Mouse (Mus musculus): ENCODE measurements around the gene Gnat3.

DNA sequence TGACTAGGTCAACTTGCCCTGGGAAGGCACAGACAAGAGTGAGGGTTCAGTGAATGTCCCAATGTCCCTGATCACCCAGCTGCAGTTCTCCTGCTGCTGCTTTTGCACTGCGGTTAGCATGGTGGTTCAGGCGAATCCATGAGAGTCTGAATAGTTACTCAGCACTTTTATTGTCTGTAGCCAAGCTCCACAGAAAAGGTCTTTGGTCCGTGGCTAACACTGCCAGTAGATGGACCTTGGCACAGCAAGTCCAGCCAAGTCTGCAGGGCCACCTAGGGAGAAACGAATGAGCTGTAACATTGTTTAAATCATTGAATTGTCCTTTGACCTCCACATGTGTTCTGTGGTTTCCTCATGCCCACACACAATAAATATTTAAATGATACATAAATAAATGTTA, 33.9 kb upstream of the Gnat3 start:
- no peak for TF ChIP-seq CTCF (IDR thresholded peaks at IDR 0.05; ENCODE audit: borderline replicate concordance, insufficient read depth, low read length)
- no peak for TF ChIP-seq POLR2A (IDR thresholded peaks at IDR 0.05; ENCODE audit: low read depth, low read length)
